Comparison of ENCODE assay signal across 16 mouse cellular contexts in genomic region chr6:77343781-77344180, GRCm38 (mm10).
"Had no signal": no experiment of that assay in that cellular context is flagged by ENCODE, and none has a peak within 500 bp of the region (broad histone marks: within the 10 kb centered on the region; RNA-seq: fewer than 3 reads in every experiment).

No protein-coding gene starts in this region.

- H3K27me3 ChIP-seq: neural tube, embryonic 12.5 days; neural tube, embryonic 13.5 days; neural tube, embryonic 15.5 days; stomach, embryonic 15.5 days had no signal

- H3K27ac ChIP-seq: neural tube, embryonic 12.5 days; neural tube, embryonic 13.5 days; neural tube, embryonic 15.5 days; stomach, embryonic 15.5 days; stomach, postnatal 0 days had no signal

- H3K9ac ChIP-seq: neural tube, embryonic 12.5 days; neural tube, embryonic 13.5 days; neural tube, embryonic 15.5 days; stomach, embryonic 15.5 days had no signal

- H3K9me3 ChIP-seq: neural tube, embryonic 12.5 days; neural tube, embryonic 13.5 days; neural tube, embryonic 15.5 days; stomach, embryonic 15.5 days had no signal

- DNase-seq: retina, postnatal 1 day; right cerebral cortex, adult 18-20 months; right cerebral cortex, postnatal 14 days; right cerebral cortex, postnatal 25 days; right cerebral cortex, postnatal 4 days; spleen, adult 18-20 months; thymus, adult 18-20 months; thymus, adult 2 months; thymus, postnatal 14 days; thymus, postnatal 25 days; thymus, postnatal 36 days had no signal

- H3K4me3 ChIP-seq: neural tube, embryonic 12.5 days; neural tube, embryonic 13.5 days; neural tube, embryonic 15.5 days; stomach, embryonic 15.5 days had no signal

- H3K4me2 ChIP-seq: neural tube, embryonic 12.5 days; neural tube, embryonic 13.5 days; neural tube, embryonic 15.5 days; stomach, embryonic 15.5 days had no signal

- H3K36me3 ChIP-seq: neural tube, embryonic 12.5 days; neural tube, embryonic 13.5 days; neural tube, embryonic 15.5 days; stomach, embryonic 15.5 days had no signal

- H3K4me1 ChIP-seq: neural tube, embryonic 12.5 days; neural tube, embryonic 13.5 days; neural tube, embryonic 15.5 days; stomach, embryonic 15.5 days had no signal
